Mouse (Mus musculus) liver, embryonic 14.5 days (tissue): ENCODE measurements around the gene Ttc29.

Source experiments
- CTCF ChIP-seq: IDR thresholded peaks from 2 replicates; pipeline ENCODE4 v1.5.1; 2016; ENCODE audit warnings: antibody characterized with exemption, low read depth, control low read depth
- EP300 ChIP-seq: IDR thresholded peaks from 2 replicates; pipeline ENCODE4 v1.6.1; 2016; ENCODE audit warnings: antibody characterized with exemption, low read depth

DNA sequence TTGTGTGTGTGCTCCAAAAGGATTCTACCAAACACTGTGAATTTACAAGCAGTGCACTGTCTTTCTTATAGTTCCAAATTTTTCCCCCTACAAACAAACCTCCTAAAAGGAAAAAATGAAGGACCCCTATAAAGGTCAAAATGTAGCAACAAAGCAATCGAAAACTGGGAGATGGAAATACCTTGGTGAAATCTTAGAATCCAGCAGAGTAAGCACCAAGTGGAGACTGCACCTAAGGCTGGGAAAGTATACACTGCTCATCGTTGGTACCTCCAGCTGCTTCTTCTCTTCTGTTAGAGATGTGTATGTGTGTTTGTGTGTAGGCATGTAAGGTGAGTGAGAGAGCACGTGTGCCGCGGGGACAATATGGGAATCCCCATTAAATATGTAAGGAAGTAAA, 220.2 kb downstream of the Ttc29 start:
- TF ChIP-seq CTCF: no peak
- TF ChIP-seq EP300: no peak
